Mouse (Mus musculus): Measurements from ENCODE around the gene Plekhg6. TPM values are rescaled to one million over a fixed set of nuclear protein-coding genes. Genes with fewer than 3 reads are reported as not detected.

Gene Plekhg6
- polyA plus RNA-seq, 1 experiment from 2014 or later: 3.9 TPM

- Histone ChIP-seq H3K27ac (no peak overlapping the region), H3K27me3 (replicated peaks) (peaks cover 18% of the 10 kb centered on the region; the same call in 1 of the 2 replicates), H3K36me3 (0 out of 2 replicates have a peak, but pooled peaks cover under 1% of the 10 kb centered on the region), H3K4me1 (peaks cover 25% of the 10 kb centered on the region), H3K9ac (no peak overlapping the region), H3K4me3 (replicated peaks) (no peak overlapping the region), H3K4me2 (no peak overlapping the region), H3K9me3 (no peaks in the 10 kb centered on the region)
- no peak for ATAC-seq (ENCODE audit: insufficient read depth, low FRiP score, low read depth)
- 34% methylated on average over 7 of the region's 7 CpGs for WGBS
Measured at GRCm38 (mm10) chr6:125317077-125317476, 63.5 kb downstream of the Plekhg6 start.

GRCm38 (mm10) chr6:125314746-125315145, 65.8 kb downstream of the Plekhg6 start:
- Histone ChIP-seq H3K27ac (peak overlapping the region; percentile 68; the same call in 1 of the 2 replicates), H3K36me3 (0 out of 2 replicates have a peak, but pooled peaks cover 7% of the 10 kb centered on the region), H3K9ac (no peak overlapping the region), H3K9me3 (no peaks in the 10 kb centered on the region), H3K4me3 (replicated peaks) (no peak overlapping the region), H3K27me3 (replicated peaks) (0 out of 2 replicates have a peak, but pooled peaks cover 2% of the 10 kb centered on the region), H3K4me1 (peaks cover 19% of the 10 kb centered on the region), H3K4me2 (no peak overlapping the region)
- WGBS: 72% methylated on average over 6 of the region's 6 CpGs
- no peak for ATAC-seq (ENCODE audit: insufficient read depth, low FRiP score, low read depth)

- no peaks in the 10 kb centered on the region for H3K27me3 ChIP-seq (replicated peaks)
- peak overlapping the region; percentile 68 for H3K27ac ChIP-seq
- peak overlapping the region; percentile 81 for H3K4me2 ChIP-seq
- peak overlapping the region; percentile 66 for H3K4me3 ChIP-seq (replicated peaks)
- no peaks in the 10 kb centered on the region for H3K9me3 ChIP-seq
- peak overlapping the region; percentile 89 for H3K9ac ChIP-seq
- peak; percentile 9; the same call in 1 of the 2 replicates for ATAC-seq (ENCODE audit: insufficient read depth, low FRiP score, low read depth)
- WGBS: 54% methylated on average over 7 of the region's 7 CpGs
- 0 out of 2 replicates have a peak, but pooled peaks cover 8% of the 10 kb centered on the region for H3K36me3 ChIP-seq
- peaks cover 19% of the 10 kb centered on the region for H3K4me1 ChIP-seq
Measured at GRCm38 (mm10) chr6:125314231-125314563, 66.4 kb downstream of the Plekhg6 start.

- Histone ChIP-seq H3K27ac (peak within 1 kb of the TSS; percentile 73), H3K9ac (peak within 1 kb of the TSS; percentile 89), H3K4me2 (peak within 1 kb of the TSS; percentile 81), H3K27me3 (replicated peaks) (no peaks in the 10 kb centered on the region), H3K4me3 (replicated peaks) (peak within 1 kb of the TSS; percentile 66), H3K36me3 (0 out of 2 replicates have a peak, but pooled peaks cover 13% of the 10 kb centered on the region), H3K9me3 (no peaks in the 10 kb centered on the region), H3K4me1 (peaks cover 19% of the 10 kb centered on the region)
- peak; percentile 92 for ATAC-seq (ENCODE audit: insufficient read depth, low FRiP score, low read depth)
- WGBS: 3% methylated on average over 42 of the region's 46 CpGs
Measured at GRCm38 (mm10) chr6:125313546-125314230, 66.9 kb downstream of the Plekhg6 start, which contains the start of gene Ltbr. Ltbr (minus strand) TSS chr6:125313885.

Other genes with a start within 250 kb of the Plekhg6 start
- 55.6 and 60.1 TPM in 2 replicates for gene Nop2, start 248.9 kb downstream of the Plekhg6 start, polyA plus RNA-seq (2015; fragmentation: Nextera tagmentation; extraction: Ambion mirVana)
- 8.2 and 9.0 TPM in 2 replicates for gene Iffo1, start 235.6 kb downstream of the Plekhg6 start, polyA plus RNA-seq (2015; fragmentation: Nextera tagmentation; extraction: Ambion mirVana)
- 1,509 and 1,865 TPM in 2 replicates for gene Gapdh, start 214.3 kb downstream of the Plekhg6 start, polyA plus RNA-seq (2015; fragmentation: Nextera tagmentation; extraction: Ambion mirVana)
- gene Ncapd2, start 189.1 kb downstream of the Plekhg6 start, polyA plus RNA-seq (2015; fragmentation: Nextera tagmentation; extraction: Ambion mirVana): 107 and 108 TPM in 2 replicates
- 231 and 236 TPM in 2 replicates for gene Mrpl51, start 189.0 kb downstream of the Plekhg6 start, polyA plus RNA-seq (2015; fragmentation: Nextera tagmentation; extraction: Ambion mirVana)
- gene Vamp1, start 165.2 kb downstream of the Plekhg6 start, polyA plus RNA-seq (2015; fragmentation: Nextera tagmentation; extraction: Ambion mirVana): 6.0 and 6.3 TPM in 2 replicates
- 8.0 and 8.8 TPM in 2 replicates for gene Tapbpl, start 148.9 kb downstream of the Plekhg6 start, polyA plus RNA-seq (2015; fragmentation: Nextera tagmentation; extraction: Ambion mirVana)
- 2.2 and 2.5 TPM in 2 replicates for gene Cd27, start 143.8 kb downstream of the Plekhg6 start, polyA plus RNA-seq (2015; fragmentation: Nextera tagmentation; extraction: Ambion mirVana)
- gene Tuba3a, start 94.8 kb downstream of the Plekhg6 start, polyA plus RNA-seq (2015; fragmentation: Nextera tagmentation; extraction: Ambion mirVana): 0.12 TPM in 2 replicates
- gene Ltbr, start 66.9 kb downstream of the Plekhg6 start, polyA plus RNA-seq (2015; fragmentation: Nextera tagmentation; extraction: Ambion mirVana): 62.7 and 64.5 TPM in 2 replicates
- 3.1 and 3.8 TPM in 2 replicates for gene Scnn1a, start 60.1 kb downstream of the Plekhg6 start, polyA plus RNA-seq (2015; fragmentation: Nextera tagmentation; extraction: Ambion mirVana)
- 67.6 and 69.5 TPM in 2 replicates for gene Tnfrsf1a, start 31.4 kb downstream of the Plekhg6 start, polyA plus RNA-seq (2015; fragmentation: Nextera tagmentation; extraction: Ambion mirVana)
- gene Cd9, start 114.0 kb upstream of the Plekhg6 start, polyA plus RNA-seq (2015; fragmentation: Nextera tagmentation; extraction: Ambion mirVana): 285 and 317 TPM in 2 replicates
- gene Vwf, start 166.0 kb upstream of the Plekhg6 start, polyA plus RNA-seq (2015; fragmentation: Nextera tagmentation; extraction: Ambion mirVana): 5.7 and 6.6 TPM in 2 replicates